Mouse (Mus musculus) limb, embryonic 13.5 days (tissue): ENCODE data around the gene Zfp692. TPM values are rescaled to one million over a fixed set of nuclear protein-coding genes. Genes with fewer than 3 reads are reported as not detected.

ENCODE experiments used
- ATAC-seq: fragments of 200-750 bp; cut with Nextera tagmentation; 2 replicates; pipeline ENCODE4 v1.8.0; 2017; ENCODE audit warnings: low read depth, moderate number of reproducible peaks, moderate TSS enrichment; ENCODE audit not compliant: low FRiP score
- H3K27ac ChIP-seq: fragments of 300-500 bp; sonication (generic); 2 replicates; pipeline ENCODE4 v1.5.1; 2015; ENCODE audit warnings: inconsistent platforms, mild to moderate bottlenecking, moderate library complexity
- H3K27me3 ChIP-seq: fragments of 300-500 bp; sonication (generic); 2 replicates; pipeline ENCODE4 v1.6.1; 2015; ENCODE audit warnings: mild to moderate bottlenecking, inconsistent platforms
- H3K36me3 ChIP-seq: fragments of 300-500 bp; sonication (generic); 2 replicates; pipeline ENCODE4 v1.6.1; 2015; ENCODE audit warnings: inconsistent platforms, mild to moderate bottlenecking, moderate library complexity
- H3K4me1 ChIP-seq: fragments of 300-500 bp; sonication (generic); 2 replicates; pipeline ENCODE4 v1.6.1; 2015; ENCODE audit warnings: inconsistent platforms
- H3K4me2 ChIP-seq: fragments of 300-500 bp; sonication (generic); replicated peaks from 2 replicates; pipeline ENCODE4 v1.6.1; 2015; ENCODE audit warnings: inconsistent platforms, mild to moderate bottlenecking, moderate library complexity
- H3K4me3 ChIP-seq: fragments of 300-500 bp; sonication (generic); 2 replicates; pipeline ENCODE4 v1.5.1; 2015; ENCODE audit warnings: moderate library complexity, mild to moderate bottlenecking, inconsistent platforms
- H3K9ac ChIP-seq: fragments of 300-500 bp; sonication (generic); 2 replicates; pipeline ENCODE4 v1.6.1; 2015; ENCODE audit warnings: mild to moderate bottlenecking, inconsistent platforms
- H3K9me3 ChIP-seq: fragments of 300-500 bp; sonication (generic); 2 replicates; pipeline ENCODE4 v1.6.1; 2016; ENCODE audit warnings: inconsistent platforms
- WGBS: fragments of 180-500 bp; shearing (Covaris S2); methylation state at CpG from one replicate; pipeline ENCODE4 v1.1.7; 2015; 5-methylcytosine and 5-hydroxymethylcytosine counted together
- polyA plus RNA-seq: library from polyadenylated mRNA; unstranded; fragments of >200 nt; fragmentation: Nextera tagmentation; extraction: Ambion mirVana; gene quantifications from 2 replicates; pipeline ENCODE4 v1.2.1, GENCODE M21; 2015

The Zfp692 gene
- polyA plus RNA-seq, 1 experiment from 2014 or later, result 26.7 TPM

GRCm38 (mm10) chr11:58331149-58331495 lies 24.3 kb downstream of the Zfp692 start:
- no peak for ATAC-seq
- Histone ChIP-seq H3K9ac (peak overlapping the region; percentile 79), H3K4me1 (peaks cover 32% of the 10 kb centered on the region), H3K4me2 (peak overlapping the region; percentile 97), H3K27ac (peak overlapping the region; percentile 63; the same call in 1 of the 2 replicates), H3K4me3 (peak overlapping the region; percentile 89), H3K27me3 (no peaks in the 10 kb centered on the region), H3K9me3 (no peaks in the 10 kb centered on the region), H3K36me3 (peaks cover 34% of the 10 kb centered on the region)
- WGBS, result 20% methylated on average over 10 of the region's 10 CpGs

- Histone ChIP-seq H3K9ac (peak overlapping the region; percentile 79), H3K27ac (no peak overlapping the region), H3K4me2 (peak overlapping the region; percentile 97), H3K36me3 (peaks cover 38% of the 10 kb centered on the region), H3K4me1 (peaks cover 32% of the 10 kb centered on the region), H3K4me3 (peak overlapping the region; percentile 89), H3K9me3 (no peaks in the 10 kb centered on the region), H3K27me3 (no peaks in the 10 kb centered on the region)
- WGBS, result 87% methylated on average over 6 of the region's 6 CpGs
- ATAC-seq, result no peak
Measured at GRCm38 (mm10) chr11:58331546-58331945, 24.7 kb downstream of the Zfp692 start.

GRCm38 (mm10) chr11:58334746-58335145 lies 27.9 kb downstream of the Zfp692 start:
- Histone ChIP-seq H3K4me2 (no peak overlapping the region), H3K4me1 (peaks cover 22% of the 10 kb centered on the region), H3K27ac (no peak overlapping the region), H3K27me3 (no peaks in the 10 kb centered on the region), H3K36me3 (peaks cover 46% of the 10 kb centered on the region), H3K4me3 (no peak overlapping the region), H3K9me3 (no peaks in the 10 kb centered on the region), H3K9ac (no peak overlapping the region)
- no peak for ATAC-seq
- 87% methylated on average over 3 of the region's 3 CpGs for WGBS

GRCm38 (mm10) chr11:58346745-58347144 lies 39.9 kb downstream of the Zfp692 start:
- Histone ChIP-seq H3K4me2 (no peak overlapping the region), H3K27ac (no peak overlapping the region), H3K9ac (no peak overlapping the region), H3K9me3 (no peaks in the 10 kb centered on the region), H3K36me3 (peaks cover 52% of the 10 kb centered on the region), H3K4me3 (no peak overlapping the region), H3K4me1 (no peaks in the 10 kb centered on the region), H3K27me3 (no peaks in the 10 kb centered on the region)
- ATAC-seq, result no peak
- WGBS, result 95% methylated on average over 4 of the region's 4 CpGs

GRCm38 (mm10) chr11:58350628-58351027 lies 43.8 kb downstream of the Zfp692 start:
- Histone ChIP-seq H3K27ac (no peak overlapping the region), H3K9ac (no peak overlapping the region), H3K9me3 (no peaks in the 10 kb centered on the region), H3K4me1 (no peaks in the 10 kb centered on the region), H3K4me2 (no peak overlapping the region), H3K36me3 (peaks cover 20% of the 10 kb centered on the region), H3K4me3 (no peak overlapping the region), H3K27me3 (no peaks in the 10 kb centered on the region)
- 69% methylated on average over 4 of the region's 4 CpGs for WGBS
- no peak for ATAC-seq

GRCm38 (mm10) chr11:58351179-58351578 lies 44.3 kb downstream of the Zfp692 start:
- H3K36me3 ChIP-seq, result peaks cover 15% of the 10 kb centered on the region
- no peak overlapping the region for H3K4me3 ChIP-seq
- no peak overlapping the region for H3K27ac ChIP-seq
- no peaks in the 10 kb centered on the region for H3K4me1 ChIP-seq
- ATAC-seq, result no peak
- H3K9me3 ChIP-seq, result no peaks in the 10 kb centered on the region
- H3K9ac ChIP-seq, result no peak overlapping the region
- 82% methylated on average over 5 of the region's 5 CpGs for WGBS
- no peaks in the 10 kb centered on the region for H3K27me3 ChIP-seq
- no peak overlapping the region for H3K4me2 ChIP-seq

- no peak overlapping the region for H3K4me2 ChIP-seq
- H3K9ac ChIP-seq, result no peak overlapping the region
- WGBS, result 63% methylated on average over 7 of the region's 7 CpGs
- H3K36me3 ChIP-seq, result peaks cover 3% of the 10 kb centered on the region
- H3K27me3 ChIP-seq, result no peaks in the 10 kb centered on the region
- H3K4me1 ChIP-seq, result no peaks in the 10 kb centered on the region
- no peaks in the 10 kb centered on the region for H3K9me3 ChIP-seq
- H3K4me3 ChIP-seq, result no peak overlapping the region
- H3K27ac ChIP-seq, result no peak overlapping the region
- no peak for ATAC-seq
Measured at GRCm38 (mm10) chr11:58352681-58353548, 46.0 kb downstream of the Zfp692 start.

- 82% methylated on average over 3 of the region's 3 CpGs for WGBS
- ATAC-seq, result no peak
- Histone ChIP-seq H3K4me1 (no peaks in the 10 kb centered on the region), H3K27me3 (no peaks in the 10 kb centered on the region), H3K4me2 (no peak overlapping the region), H3K4me3 (no peak overlapping the region), H3K36me3 (no peaks in the 10 kb centered on the region; the same call in none of the 2 replicates), H3K9ac (no peak overlapping the region), H3K9me3 (no peaks in the 10 kb centered on the region), H3K27ac (no peak overlapping the region)
Measured at GRCm38 (mm10) chr11:58353709-58354108, 46.8 kb downstream of the Zfp692 start.

GRCm38 (mm10) chr11:58354476-58354875 lies 47.6 kb downstream of the Zfp692 start:
- Histone ChIP-seq H3K4me2 (no peak overlapping the region), H3K36me3 (no peaks in the 10 kb centered on the region; the same call in 1 of the 2 replicates), H3K9ac (no peak overlapping the region), H3K4me3 (no peak overlapping the region), H3K9me3 (no peaks in the 10 kb centered on the region), H3K27me3 (no peaks in the 10 kb centered on the region), H3K4me1 (no peaks in the 10 kb centered on the region), H3K27ac (no peak overlapping the region)
- 67% methylated on average over 10 of the region's 10 CpGs for WGBS
- no peak for ATAC-seq

- no peak overlapping the region for H3K27ac ChIP-seq
- H3K9ac ChIP-seq, result no peak overlapping the region
- no peaks in the 10 kb centered on the region; the same call in 1 of the 2 replicates for H3K36me3 ChIP-seq
- 81% methylated on average over 3 of the region's 3 CpGs for WGBS
- H3K9me3 ChIP-seq, result no peaks in the 10 kb centered on the region
- H3K27me3 ChIP-seq, result no peaks in the 10 kb centered on the region
- H3K4me2 ChIP-seq, result no peak overlapping the region
- H3K4me1 ChIP-seq, result no peaks in the 10 kb centered on the region
- no peak overlapping the region for H3K4me3 ChIP-seq
- no peak for ATAC-seq
Measured at GRCm38 (mm10) chr11:58354927-58355326, 48.1 kb downstream of the Zfp692 start.

- Histone ChIP-seq H3K9me3 (no peaks in the 10 kb centered on the region), H3K4me1 (no peaks in the 10 kb centered on the region), H3K4me3 (no peak overlapping the region), H3K27me3 (no peaks in the 10 kb centered on the region), H3K36me3 (no peaks in the 10 kb centered on the region), H3K4me2 (no peak overlapping the region), H3K27ac (no peak overlapping the region), H3K9ac (no peak overlapping the region)
- WGBS, result 93% methylated on average over 3 of the region's 3 CpGs
- ATAC-seq, result no peak
Measured at GRCm38 (mm10) chr11:58357042-58357441, 50.2 kb downstream of the Zfp692 start.

GRCm38 (mm10) chr11:58357844-58358534 lies 51.1 kb downstream of the Zfp692 start:
- no peaks in the 10 kb centered on the region for H3K9me3 ChIP-seq
- H3K4me2 ChIP-seq, result no peak overlapping the region
- no peaks in the 10 kb centered on the region for H3K4me1 ChIP-seq
- H3K4me3 ChIP-seq, result no peak overlapping the region
- no peak overlapping the region for H3K27ac ChIP-seq
- no peak for ATAC-seq
- WGBS, result 85% methylated on average over 6 of the region's 6 CpGs
- no peak overlapping the region for H3K9ac ChIP-seq
- no peaks in the 10 kb centered on the region for H3K27me3 ChIP-seq
- no peaks in the 10 kb centered on the region for H3K36me3 ChIP-seq
